Comparison of ENCODE assay signal across 27 mouse cellular contexts in the genomic region with DNA sequence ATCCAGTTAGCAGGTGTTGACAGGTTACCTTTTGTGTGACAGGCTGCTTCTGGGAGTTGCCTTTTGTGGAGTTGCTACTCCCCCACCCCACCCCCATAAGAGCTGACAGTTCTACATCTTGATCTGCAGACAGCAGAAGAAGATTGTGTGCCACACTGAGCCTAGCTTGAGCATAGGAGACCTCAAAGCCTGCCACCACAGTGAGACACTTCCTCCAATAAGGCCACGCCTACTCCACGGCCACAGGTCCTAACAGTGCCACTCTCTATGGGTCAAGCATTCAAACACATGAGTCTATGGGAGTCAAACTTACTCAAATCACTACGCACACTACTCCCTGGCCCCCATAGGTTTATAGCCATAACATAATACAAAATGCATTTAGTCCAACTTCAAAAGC.
"Had no signal": no experiment of that assay in that cellular context is flagged by ENCODE, and none has a peak within 500 bp of the region (broad histone marks: within the 10 kb centered on the region; RNA-seq: fewer than 3 reads in every experiment).

No protein-coding gene starts in this region.

- ATAC-seq: forebrain, embryonic 13.5 days; forebrain, embryonic 14.5 days; forebrain, embryonic 15.5 days; forebrain, embryonic 16.5 days; forebrain, postnatal 0 days had no signal

- H3K9ac ChIP-seq: embryonic facial prominence, embryonic 12.5 days; embryonic facial prominence, embryonic 13.5 days; embryonic facial prominence, embryonic 15.5 days; forebrain, embryonic 12.5 days; forebrain, embryonic 13.5 days; forebrain, embryonic 15.5 days; forebrain, postnatal 0 days had no signal

- H3K9me3 ChIP-seq: embryonic facial prominence, embryonic 10.5 days; embryonic facial prominence, embryonic 12.5 days; embryonic facial prominence, embryonic 13.5 days; embryonic facial prominence, embryonic 15.5 days; forebrain, embryonic 10.5 days; forebrain, embryonic 12.5 days; forebrain, embryonic 13.5 days; forebrain, embryonic 15.5 days had no signal

- H3K36me3 ChIP-seq: embryonic facial prominence, embryonic 10.5 days; embryonic facial prominence, embryonic 12.5 days; embryonic facial prominence, embryonic 13.5 days; embryonic facial prominence, embryonic 15.5 days; forebrain, embryonic 10.5 days; forebrain, embryonic 12.5 days; forebrain, embryonic 15.5 days had no signal

- H3K27me3 ChIP-seq: embryonic facial prominence, embryonic 13.5 days; embryonic facial prominence, embryonic 15.5 days; forebrain, embryonic 12.5 days; forebrain, embryonic 13.5 days; forebrain, embryonic 15.5 days had no signal

- H3K27ac ChIP-seq: embryonic facial prominence, embryonic 10.5 days; embryonic facial prominence, embryonic 12.5 days; embryonic facial prominence, embryonic 13.5 days; embryonic facial prominence, embryonic 15.5 days; forebrain, embryonic 10.5 days; forebrain, embryonic 12.5 days; forebrain, embryonic 13.5 days; forebrain, embryonic 15.5 days; gastrocnemius, adult 2 months had no signal

- H3K4me3 ChIP-seq: embryonic facial prominence, embryonic 10.5 days; embryonic facial prominence, embryonic 12.5 days; embryonic facial prominence, embryonic 13.5 days; embryonic facial prominence, embryonic 15.5 days; erythroblast, embryonic 14.5 days; forebrain, embryonic 10.5 days; forebrain, embryonic 12.5 days; forebrain, embryonic 13.5 days; forebrain, embryonic 15.5 days; gastrocnemius, adult 2 months had no signal

- DNase-seq: cerebellum, adult 2 months; cerebellum, adult 8-10 months; cerebellum, adult 9-10 months; cerebellum, adult 9-11 months; cerebellum, postnatal 10 days; cerebellum, postnatal 14 days; cerebellum, postnatal 25 days; cerebellum, postnatal 36 days; embryo, embryonic 11 days; forebrain, postnatal 0 days; gastrocnemius, adult 2 months; gastrocnemius, postnatal 10 days; gastrocnemius, postnatal 14 days; gastrocnemius, postnatal 25 days; gastrocnemius, postnatal 36 days; heart, adult 18-20 months had no signal
